Mouse (Mus musculus): ENCODE results near the gene Olfr749. TPM values are rescaled to one million over a fixed set of nuclear protein-coding genes. Genes with fewer than 3 reads are reported as not detected.

The Olfr749 gene
- total and polyA plus RNA-seq, 2 experiments from 2014 or later = not detected

GRCm38 (mm10) chr14:50693106-50693505, 51.8 kb downstream of the Olfr749 start, which contains the start of gene Olfr747:
TSS of gene Olfr747 (minus strand) at chr14:50693206.
- H3K27ac ChIP-seq = no peak within 1 kb of the TSS
- TF ChIP-seq CTCF (IDR thresholded peaks at IDR 0.05; ENCODE audit: low read depth) = no peak
- H3K4me3 ChIP-seq (ENCODE audit: low read length) = no peak within 1 kb of the TSS
- H3K36me3 ChIP-seq (ENCODE audit: insufficient read depth, low read length) = no peaks in the 10 kb centered on the region
- no peaks in the 10 kb centered on the region for H3K9me3 ChIP-seq (ENCODE audit: low read length)
- ATAC-seq (no peak), DNase-seq (ENCODE audit: low spot score) (no peak)
- H3K4me1 ChIP-seq (ENCODE audit: insufficient read depth, low read length) = no peaks in the 10 kb centered on the region
- WGBS = 86% methylated on average over 3 of the region's 3 CpGs
- H3K9ac ChIP-seq (replicated peaks; ENCODE audit: low read length) = no peak within 1 kb of the TSS
- no peaks in the 10 kb centered on the region for H3K27me3 ChIP-seq (ENCODE audit: insufficient read depth, low read length)
- H3K4me2 ChIP-seq (ENCODE audit: low read depth, low read length) = no peak within 1 kb of the TSS

Other genes with a start within 250 kb of the Olfr749 start
- not detected in 2 replicates for gene Olfr742, start 241.5 kb downstream of the Olfr749 start, total RNA-seq (2014; rRNA removed)
- gene Olfr742, start 241.5 kb downstream of the Olfr749 start, polyA plus RNA-seq (2015; fragmentation: Nextera tagmentation; extraction: Ambion mirVana) = not detected in 2 replicates
- not detected in 2 replicates for gene Olfr743, start 223.3 kb downstream of the Olfr749 start, total RNA-seq (2014; rRNA removed)
- not detected in 2 replicates for gene Olfr743, start 223.3 kb downstream of the Olfr749 start, polyA plus RNA-seq (2015; fragmentation: Nextera tagmentation; extraction: Ambion mirVana)
- gene Olfr744, start 130.2 kb downstream of the Olfr749 start, total RNA-seq (2014; rRNA removed) = not detected in 2 replicates
- not detected in 2 replicates for gene Olfr744, start 130.2 kb downstream of the Olfr749 start, polyA plus RNA-seq (2015; fragmentation: Nextera tagmentation; extraction: Ambion mirVana)
- gene Olfr745, start 105.7 kb downstream of the Olfr749 start, total RNA-seq (2014; rRNA removed) = not detected in 2 replicates
- not detected in 2 replicates for gene Olfr745, start 105.7 kb downstream of the Olfr749 start, polyA plus RNA-seq (2015; fragmentation: Nextera tagmentation; extraction: Ambion mirVana)
- not detected in 2 replicates for gene Olfr746, start 98.0 kb downstream of the Olfr749 start, total RNA-seq (2014; rRNA removed)
- not detected in 2 replicates for gene Olfr746, start 98.0 kb downstream of the Olfr749 start, polyA plus RNA-seq (2015; fragmentation: Nextera tagmentation; extraction: Ambion mirVana)
- gene Olfr747, start 51.9 kb downstream of the Olfr749 start, total RNA-seq (2014; rRNA removed) = not detected in 2 replicates
- not detected in 2 replicates for gene Olfr747, start 51.9 kb downstream of the Olfr749 start, polyA plus RNA-seq (2015; fragmentation: Nextera tagmentation; extraction: Ambion mirVana)
- gene Olfr748, start 37.7 kb downstream of the Olfr749 start, total RNA-seq (2014; rRNA removed) = not detected in 2 replicates
- gene Olfr748, start 37.7 kb downstream of the Olfr749 start, polyA plus RNA-seq (2015; fragmentation: Nextera tagmentation; extraction: Ambion mirVana) = not detected in 2 replicates
- gene Ttc5, start 40.4 kb upstream of the Olfr749 start, total RNA-seq (2014; rRNA removed) = 90.8 and 91.6 TPM in 2 replicates
- 95.3 and 95.8 TPM in 2 replicates for gene Ttc5, start 40.4 kb upstream of the Olfr749 start, polyA plus RNA-seq (2015; fragmentation: Nextera tagmentation; extraction: Ambion mirVana)
- gene Ccnb1ip1, start 62.6 kb upstream of the Olfr749 start, total RNA-seq (2014; rRNA removed) = not detected in 2 replicates
- 0.09 and 0.15 TPM in 2 replicates for gene Ccnb1ip1, start 62.6 kb upstream of the Olfr749 start, polyA plus RNA-seq (2015; fragmentation: Nextera tagmentation; extraction: Ambion mirVana)
- 19.7 and 21.1 TPM in 2 replicates for gene Parp2, start 62.7 kb upstream of the Olfr749 start, total RNA-seq (2014; rRNA removed)
- 36.2 and 36.6 TPM in 2 replicates for gene Parp2, start 62.7 kb upstream of the Olfr749 start, polyA plus RNA-seq (2015; fragmentation: Nextera tagmentation; extraction: Ambion mirVana)
- gene Tep1, start 125.5 kb upstream of the Olfr749 start, total RNA-seq (2014; rRNA removed) = 4.3 and 5.6 TPM in 2 replicates
- 3.4 and 3.5 TPM in 2 replicates for gene Tep1, start 125.5 kb upstream of the Olfr749 start, polyA plus RNA-seq (2015; fragmentation: Nextera tagmentation; extraction: Ambion mirVana)
- gene Klhl33, start 152.4 kb upstream of the Olfr749 start, total RNA-seq (2014; rRNA removed) = 2.4 and 3.7 TPM in 2 replicates
- gene Klhl33, start 152.4 kb upstream of the Olfr749 start, polyA plus RNA-seq (2015; fragmentation: Nextera tagmentation; extraction: Ambion mirVana) = 2.9 and 4.0 TPM in 2 replicates
- 71.4 and 80.9 TPM in 2 replicates for gene Osgep, start 179.8 kb upstream of the Olfr749 start, total RNA-seq (2014; rRNA removed)
- 72.4 and 82.7 TPM in 2 replicates for gene Osgep, start 179.8 kb upstream of the Olfr749 start, polyA plus RNA-seq (2015; fragmentation: Nextera tagmentation; extraction: Ambion mirVana)
- 68.6 and 70.2 TPM in 2 replicates for gene Apex1, start 179.9 kb upstream of the Olfr749 start, total RNA-seq (2014; rRNA removed)
- gene Apex1, start 179.9 kb upstream of the Olfr749 start, polyA plus RNA-seq (2015; fragmentation: Nextera tagmentation; extraction: Ambion mirVana) = 145 and 156 TPM in 2 replicates
- 53.3 and 69.1 TPM in 2 replicates for gene Pip4p1, start 185.8 kb upstream of the Olfr749 start, total RNA-seq (2014; rRNA removed)
- 102 and 103 TPM in 2 replicates for gene Pip4p1, start 185.8 kb upstream of the Olfr749 start, polyA plus RNA-seq (2015; fragmentation: Nextera tagmentation; extraction: Ambion mirVana)
- gene Pnp, start 186.0 kb upstream of the Olfr749 start, total RNA-seq (2014; rRNA removed) = 16.7 and 19.1 TPM in 2 replicates
- gene Pnp, start 186.0 kb upstream of the Olfr749 start, polyA plus RNA-seq (2015; fragmentation: Nextera tagmentation; extraction: Ambion mirVana) = 17.5 and 18.2 TPM in 2 replicates
- gene Gm49342, start 199.4 kb upstream of the Olfr749 start, total RNA-seq (2014; rRNA removed) = 0.47 and 16.3 TPM in 2 replicates
- not detected in 2 replicates for gene Gm49342, start 199.4 kb upstream of the Olfr749 start, polyA plus RNA-seq (2015; fragmentation: Nextera tagmentation; extraction: Ambion mirVana)
- 1.2 TPM in 1 of 2 replicates, not detected in the other for gene Pnp2, start 210.9 kb upstream of the Olfr749 start, total RNA-seq (2014; rRNA removed)
- 1.2 and 1.3 TPM in 2 replicates for gene Pnp2, start 210.9 kb upstream of the Olfr749 start, polyA plus RNA-seq (2015; fragmentation: Nextera tagmentation; extraction: Ambion mirVana)